8 mouse cellular contexts compared by ENCODE assay signal in genomic region chr9:32709359-32709758, GRCm38 (mm10).
DNase-seq lines count a peak whose midpoint lies in the region; ATAC-seq and TF ChIP-seq lines count a peak whose summit lies in the region.
"Had no signal": no experiment of that assay in that cellular context is flagged by ENCODE, and none has a peak within 500 bp of the region (broad histone marks: within the 10 kb centered on the region; RNA-seq: fewer than 3 reads in every experiment).

No protein-coding gene starts in this region.

- H3K9ac ChIP-seq in liver, embryonic 12.5 days, result no peak overlapping the region

- H3K27ac ChIP-seq in embryonic fibroblast, embryonic 13.5 days (ENCODE audit: insufficient read depth, low read length), result peak overlapping the region; percentile 91
- no peak overlapping the region for H3K27ac ChIP-seq in liver, embryonic 12.5 days
- H3K27ac ChIP-seq: macrophage had no signal

- DNase-seq in thymus, postnatal 4 days, result peak; percentile 60
- DNase-seq in thymus, postnatal 0 days (ENCODE audit: low spot score), result no peak
- no peak for DNase-seq in gastrocnemius, postnatal 4 days (ENCODE audit: low spot score in 2 of 2)
- no peak for DNase-seq in ovary, adult 18-20 months (ENCODE audit: low spot score)

- H3K4me1 ChIP-seq in embryonic fibroblast, embryonic 13.5 days (ENCODE audit: control insufficient read depth, insufficient read depth, low read length), result peaks cover 51% of the 10 kb centered on the region
- H3K4me1 ChIP-seq in liver, embryonic 12.5 days, result peaks cover 35% of the 10 kb centered on the region

- ATAC-seq in liver, embryonic 12.5 days, result no peak
- ATAC-seq in erythroblast, adult 5-6 weeks (replicated peaks; ENCODE audit: low FRiP score, poor library complexity, severe bottlenecking), result no peak

- no peaks in the 10 kb centered on the region for H3K9me3 ChIP-seq in liver, embryonic 12.5 days (replicated peaks)

- no peak for TF ChIP-seq POLR2A in embryonic fibroblast, embryonic 13.5 days (IDR thresholded peaks at IDR 0.05; ENCODE audit: low read depth, low read length)

- peaks cover 5% of the 10 kb centered on the region; the same call in 1 of the 2 replicates for H3K27me3 ChIP-seq in liver, embryonic 12.5 days (replicated peaks)

- no peaks in the 10 kb centered on the region for H3K36me3 ChIP-seq in liver, embryonic 12.5 days

- WGBS in liver, embryonic 12.5 days (ENCODE audit: insufficient replicate concordance), result 14% methylated on average over 5 of the region's 5 CpGs

- H3K4me3 ChIP-seq in embryonic fibroblast, embryonic 13.5 days (ENCODE audit: insufficient read depth, low read length), result no peak overlapping the region
- H3K4me3 ChIP-seq in liver, embryonic 12.5 days, result no peak overlapping the region

- no peak for TF ChIP-seq CTCF in embryonic fibroblast, embryonic 13.5 days (IDR thresholded peaks at IDR 0.05; ENCODE audit: borderline replicate concordance, insufficient read depth, low read length)

- peak overlapping the region; percentile 25 for H3K4me2 ChIP-seq in liver, embryonic 12.5 days
